Mouse (Mus musculus) neural tube, embryonic 14.5 days (tissue): ENCODE measurements around the gene Pgpep1l. TPM values are rescaled to one million over a fixed set of nuclear protein-coding genes. Genes with fewer than 3 reads are reported as not detected.
A peak's percentile ranks its signal among the peaks of the same experiment; 100 is the strongest.

Source experiments
- ATAC-seq: fragments of 200-750 bp; cut with Nextera tagmentation; 2 replicates; pipeline ENCODE4 v1.8.0; 2017; ENCODE audit warnings: low read depth, mild to moderate bottlenecking, moderate TSS enrichment, moderate library complexity
- H3K27ac ChIP-seq: fragments of 300-500 bp; sonication (generic); 2 replicates; pipeline ENCODE4 v1.5.1; 2014; ENCODE audit warnings: low read depth, mild to moderate bottlenecking, control low read depth, low read length, moderate library complexity, mixed read lengths
- H3K27me3 ChIP-seq: fragments of 300-500 bp; sonication (generic); 2 replicates; pipeline ENCODE4 v1.6.1; 2014; ENCODE audit warnings: low read length; ENCODE audit not compliant: control insufficient read depth, insufficient read depth
- H3K36me3 ChIP-seq: fragments of 300-500 bp; sonication (generic); 2 replicates; pipeline ENCODE4 v1.6.1; 2014; ENCODE audit warnings: low read length, mixed read lengths; ENCODE audit not compliant: control insufficient read depth, insufficient read depth
- H3K4me1 ChIP-seq: fragments of 300-500 bp; sonication (generic); 2 replicates; pipeline ENCODE4 v1.6.1; 2014; ENCODE audit warnings: low read length; ENCODE audit not compliant: control insufficient read depth, insufficient read depth
- H3K4me2 ChIP-seq: fragments of 300-500 bp; sonication (generic); 2 replicates; pipeline ENCODE4 v1.6.1; 2014; ENCODE audit warnings: mild to moderate bottlenecking, low read depth, low read length, control low read depth
- H3K4me3 ChIP-seq: fragments of 300-500 bp; sonication (generic); 2 replicates; pipeline ENCODE4 v1.5.1; 2014; ENCODE audit warnings: low read depth, low read length, control low read depth, mixed read lengths
- H3K9ac ChIP-seq: fragments of 300-500 bp; sonication (generic); replicated peaks from 2 replicates; pipeline ENCODE4 v1.6.1; 2014; ENCODE audit warnings: low read depth, mild to moderate bottlenecking, control low read depth, low read length, mixed read lengths
- H3K9me3 ChIP-seq: fragments of 300-500 bp; sonication (generic); 2 replicates; pipeline ENCODE4 v1.6.1; 2016; ENCODE audit warnings: low read length; ENCODE audit not compliant: control insufficient read depth
- WGBS: fragments of 180-500 bp; shearing (Covaris S2); extraction: QIAGEN DNeasy Blood & Tissue Kit; methylation state at CpG from one replicate; pipeline ENCODE4 v1.1.7; 2014; 5-methylcytosine and 5-hydroxymethylcytosine counted together
- polyA plus RNA-seq: library from polyadenylated mRNA; unstranded; fragments of >200 nt; fragmentation: Nextera tagmentation; extraction: Ambion mirVana; gene quantifications from 2 replicates; pipeline ENCODE4 v1.2.1, GENCODE M21; 2014

Gene Pgpep1l
- polyA plus RNA-seq, 1 experiment from 2014 or later = not detected

DNA sequence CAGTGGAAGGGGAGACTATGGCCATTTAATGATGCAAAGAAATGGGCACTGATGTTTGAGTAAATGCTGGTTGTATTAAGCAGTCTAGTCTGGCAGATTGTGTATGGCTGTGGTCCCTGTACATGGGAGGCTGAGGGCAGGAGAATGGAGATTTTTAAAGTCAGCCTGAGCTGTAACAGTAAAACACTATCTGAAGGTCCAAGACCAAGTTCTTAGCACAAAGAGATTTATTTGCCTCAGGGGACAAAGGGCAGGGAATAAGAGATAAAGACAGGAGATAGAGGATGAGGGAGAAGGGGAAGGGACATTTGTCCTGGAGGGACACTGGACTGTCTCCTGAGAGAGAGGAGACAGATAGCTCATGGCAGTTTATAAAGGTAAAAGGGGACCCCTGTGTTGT lies 9.5 kb upstream of the Pgpep1l start, which contains the start of gene Fam169b:
Fam169b (plus strand) TSS at position 325 of the 400 bp plus-strand sequence.
- Histone ChIP-seq H3K4me2 (no peak within 1 kb of the TSS), H3K9me3 (no peaks in the 10 kb centered on the region), H3K9ac (no peak within 1 kb of the TSS), H3K27ac (no peak within 1 kb of the TSS), H3K36me3 (no peaks in the 10 kb centered on the region), H3K4me1 (peaks cover 7% of the 10 kb centered on the region), H3K4me3 (no peak within 1 kb of the TSS), H3K27me3 (peaks cover 3% of the 10 kb centered on the region; the same call in 1 of the 2 replicates)
- ATAC-seq = no peak

DNA sequence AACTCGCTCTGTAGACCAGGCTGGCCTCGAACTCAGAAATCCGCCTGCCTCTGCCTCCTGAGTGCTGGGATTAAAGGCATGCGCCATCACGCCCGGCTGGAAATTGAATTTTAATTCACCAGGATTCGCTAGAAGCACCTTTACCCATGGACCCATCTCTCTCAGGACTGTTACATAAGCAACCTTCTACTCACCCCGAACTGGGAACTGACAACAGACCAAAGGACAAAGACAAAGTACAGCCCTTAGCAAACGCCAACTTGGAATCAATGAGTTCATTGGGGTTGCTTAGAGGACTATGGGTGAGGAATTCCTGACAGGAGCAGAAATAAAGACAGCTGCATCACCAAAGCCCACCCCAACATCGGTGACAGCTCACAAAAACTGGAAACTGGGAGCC lies 8.6 kb upstream of the Pgpep1l start:
- Histone ChIP-seq H3K27ac (no peak overlapping the region), H3K27me3 (peaks cover 3% of the 10 kb centered on the region; the same call in 1 of the 2 replicates), H3K4me1 (peaks cover 7% of the 10 kb centered on the region), H3K9me3 (no peaks in the 10 kb centered on the region), H3K36me3 (no peaks in the 10 kb centered on the region), H3K4me2 (no peak overlapping the region), H3K9ac (no peak overlapping the region), H3K4me3 (no peak overlapping the region)
- 80% methylated on average over 10 of the region's 10 CpGs for WGBS
- ATAC-seq = no peak

GRCm38 (mm10) chr7:68271816-68272215 lies 7.8 kb upstream of the Pgpep1l start:
- peaks cover 7% of the 10 kb centered on the region for H3K4me1 ChIP-seq
- H3K36me3 ChIP-seq = no peaks in the 10 kb centered on the region
- no peak for ATAC-seq
- WGBS = 95% methylated on average over 6 of the region's 6 CpGs
- H3K4me2 ChIP-seq = no peak overlapping the region
- no peak overlapping the region for H3K4me3 ChIP-seq
- H3K27me3 ChIP-seq = peaks cover 3% of the 10 kb centered on the region; the same call in 1 of the 2 replicates
- H3K9me3 ChIP-seq = no peaks in the 10 kb centered on the region
- H3K9ac ChIP-seq = no peak overlapping the region
- no peak overlapping the region for H3K27ac ChIP-seq

- no peaks in the 10 kb centered on the region for H3K9me3 ChIP-seq
- 77% methylated on average over 4 of the region's 4 CpGs for WGBS
- ATAC-seq = no peak
Observed at GRCm38 (mm10) chr7:68270551-68270950, 6.5 kb upstream of the Pgpep1l start.

DNA sequence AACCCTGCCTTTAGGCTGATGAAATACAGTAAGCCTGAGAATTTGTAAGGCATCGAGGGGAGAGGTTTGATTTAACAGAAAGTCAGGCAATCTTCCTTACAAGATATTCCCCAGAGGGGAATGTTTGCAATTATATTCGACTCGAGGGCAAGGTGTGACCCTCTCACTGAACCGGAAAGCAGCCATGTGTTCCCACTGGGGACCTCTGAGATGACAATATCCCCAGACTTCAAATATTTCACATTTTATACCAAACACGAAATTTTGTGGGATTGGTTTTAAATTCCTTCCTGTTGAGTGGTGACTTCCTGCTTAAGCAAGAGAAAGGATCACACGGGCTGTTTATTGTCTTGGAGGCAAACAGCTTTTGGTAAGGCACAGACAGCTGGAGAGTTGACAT lies 2.7 kb upstream of the Pgpep1l start:
- 12% methylated on average over 6 of the region's 6 CpGs for WGBS
- Histone ChIP-seq H3K27ac (no peak overlapping the region), H3K4me2 (no peak overlapping the region), H3K27me3 (no peaks in the 10 kb centered on the region), H3K9me3 (no peaks in the 10 kb centered on the region), H3K4me1 (peaks cover 8% of the 10 kb centered on the region; the same call in 1 of the 2 replicates), H3K4me3 (no peak overlapping the region), H3K9ac (no peak overlapping the region), H3K36me3 (no peaks in the 10 kb centered on the region)
- no peak for ATAC-seq

More at GRCm38 (mm10) chr7:68270551-68270950, 6.5 kb upstream of the Pgpep1l start:
- H3K4me2 ChIP-seq = no peak overlapping the region
- no peaks in the 10 kb centered on the region for H3K27me3 ChIP-seq
- no peak overlapping the region for H3K27ac ChIP-seq
- H3K4me1 ChIP-seq = no peaks in the 10 kb centered on the region
- no peak overlapping the region for H3K4me3 ChIP-seq
- no peak overlapping the region for H3K9ac ChIP-seq
- no peaks in the 10 kb centered on the region for H3K36me3 ChIP-seq

- Histone ChIP-seq H3K27ac (no peak overlapping the region), H3K4me3 (no peak overlapping the region), H3K4me1 (peaks cover 8% of the 10 kb centered on the region; the same call in 1 of the 2 replicates), H3K9me3 (no peaks in the 10 kb centered on the region), H3K4me2 (no peak overlapping the region), H3K27me3 (no peaks in the 10 kb centered on the region), H3K9ac (no peak overlapping the region), H3K36me3 (no peaks in the 10 kb centered on the region)
- no peak for ATAC-seq
- 8% methylated on average over 7 of the region's 7 CpGs for WGBS
Observed at GRCm38 (mm10) chr7:68265391-68265790, 1.4 kb upstream of the Pgpep1l start.

- 13% methylated on average over 14 of the region's 14 CpGs for WGBS
- ATAC-seq = no peak
- Histone ChIP-seq H3K9ac (no peak overlapping the region), H3K4me2 (peak overlapping the region; percentile 45), H3K27me3 (no peaks in the 10 kb centered on the region), H3K4me3 (peak overlapping the region; percentile 9; the same call in 1 of the 2 replicates), H3K4me1 (peaks cover 8% of the 10 kb centered on the region; the same call in 1 of the 2 replicates), H3K27ac (no peak overlapping the region), H3K9me3 (no peaks in the 10 kb centered on the region), H3K36me3 (no peaks in the 10 kb centered on the region)
Observed at GRCm38 (mm10) chr7:68264531-68264930, 498 bp upstream of the Pgpep1l start.

DNA sequence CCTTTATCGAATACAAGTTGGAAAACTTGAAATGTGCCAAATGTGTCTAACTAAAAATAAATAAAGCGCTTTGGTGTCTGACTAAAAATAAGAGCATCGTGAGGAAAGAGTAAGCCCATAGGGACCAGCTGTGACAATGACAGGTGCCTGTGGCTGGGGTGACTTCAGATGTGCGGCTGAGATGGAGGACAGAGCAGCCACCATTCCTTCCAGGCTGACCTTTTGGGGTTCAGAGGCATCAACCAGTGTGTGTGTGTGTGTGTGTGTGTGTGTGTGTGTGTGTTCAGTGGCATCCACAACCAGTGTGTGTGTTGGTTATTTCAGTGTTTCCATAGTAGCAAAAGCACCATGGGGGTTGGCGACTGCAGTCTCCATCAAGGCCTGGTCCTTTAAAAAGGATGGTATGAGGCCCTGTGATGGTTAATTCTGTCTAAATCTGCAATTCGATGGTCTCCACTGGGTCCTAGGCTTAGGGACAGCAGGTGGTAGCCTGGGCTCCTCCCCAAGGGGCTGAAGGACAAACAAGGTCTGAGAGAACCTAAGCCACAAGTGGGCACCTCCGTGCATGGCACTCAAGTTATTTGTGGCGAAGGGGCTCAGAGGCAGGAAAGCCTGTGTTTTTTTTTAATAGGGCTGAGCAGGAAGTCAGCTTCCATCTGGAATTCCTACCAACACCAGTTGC lies 546 bp downstream of the Pgpep1l start:
- no peak for ATAC-seq
- H3K27ac ChIP-seq = no peak overlapping the region

GRCm38 (mm10) chr7:68262612-68263200 lies 1.3 kb downstream of the Pgpep1l start:
- Histone ChIP-seq H3K9ac (no peak overlapping the region), H3K27ac (no peak overlapping the region), H3K4me1 (peaks cover 8% of the 10 kb centered on the region; the same call in 1 of the 2 replicates), H3K9me3 (no peaks in the 10 kb centered on the region), H3K4me2 (no peak overlapping the region), H3K36me3 (no peaks in the 10 kb centered on the region), H3K4me3 (no peak overlapping the region), H3K27me3 (no peaks in the 10 kb centered on the region)
- ATAC-seq = no peak
- WGBS = 44% methylated on average over 8 of the region's 8 CpGs

More for the DNA sequence above, 546 bp downstream of the Pgpep1l start:
- Histone ChIP-seq H3K9me3 (no peaks in the 10 kb centered on the region), H3K27me3 (no peaks in the 10 kb centered on the region), H3K36me3 (no peaks in the 10 kb centered on the region), H3K4me2 (peak overlapping the region; percentile 45; the same call in 1 of the 2 replicates), H3K4me1 (peaks cover 8% of the 10 kb centered on the region; the same call in 1 of the 2 replicates), H3K4me3 (no peak overlapping the region), H3K9ac (no peak overlapping the region)
- 59% methylated on average over 8 of the region's 8 CpGs for WGBS
